Mouse (Mus musculus): ENCODE data around the gene Nedd9.

DNA sequence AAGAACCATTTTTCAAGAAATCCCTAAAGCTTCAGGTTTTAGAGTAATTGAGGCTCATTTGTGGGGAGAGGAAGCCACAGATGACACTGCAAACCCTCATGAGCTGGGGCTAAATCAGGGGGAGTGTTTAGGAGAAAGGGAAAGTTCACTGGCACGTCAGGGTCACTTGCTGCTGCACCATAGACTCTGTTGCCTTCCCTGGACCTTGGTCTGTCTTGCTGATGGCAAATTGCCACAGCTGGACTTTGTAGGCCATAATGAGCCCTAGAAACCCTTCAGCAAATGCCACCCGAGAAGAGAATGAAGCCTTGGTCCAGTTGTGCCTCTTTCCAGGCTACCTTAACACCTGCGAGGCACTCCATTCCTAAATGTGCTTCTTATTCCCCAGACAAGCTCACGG, 66.8 kb downstream of the Nedd9 start:
- no peak for TF ChIP-seq CTCF (IDR thresholded peaks at IDR 0.05; ENCODE audit: control insufficient read depth, insufficient read depth, low read length)
- no peak for TF ChIP-seq POLR2A (IDR thresholded peaks at IDR 0.05; ENCODE audit: borderline replicate concordance, control insufficient read depth, low read depth, low read length)

Data from bone marrow, adult 2 months (tissue).